Mouse (Mus musculus): ENCODE results near the gene Mycn. TPM values are rescaled to one million over a fixed set of nuclear protein-coding genes. Genes with fewer than 3 reads are reported as not detected.

The Mycn gene
- 58.9 and 63.9 TPM in 2 replicates for polyA plus RNA-seq (2015; fragmentation: Nextera tagmentation; extraction: Ambion mirVana)

DNA sequence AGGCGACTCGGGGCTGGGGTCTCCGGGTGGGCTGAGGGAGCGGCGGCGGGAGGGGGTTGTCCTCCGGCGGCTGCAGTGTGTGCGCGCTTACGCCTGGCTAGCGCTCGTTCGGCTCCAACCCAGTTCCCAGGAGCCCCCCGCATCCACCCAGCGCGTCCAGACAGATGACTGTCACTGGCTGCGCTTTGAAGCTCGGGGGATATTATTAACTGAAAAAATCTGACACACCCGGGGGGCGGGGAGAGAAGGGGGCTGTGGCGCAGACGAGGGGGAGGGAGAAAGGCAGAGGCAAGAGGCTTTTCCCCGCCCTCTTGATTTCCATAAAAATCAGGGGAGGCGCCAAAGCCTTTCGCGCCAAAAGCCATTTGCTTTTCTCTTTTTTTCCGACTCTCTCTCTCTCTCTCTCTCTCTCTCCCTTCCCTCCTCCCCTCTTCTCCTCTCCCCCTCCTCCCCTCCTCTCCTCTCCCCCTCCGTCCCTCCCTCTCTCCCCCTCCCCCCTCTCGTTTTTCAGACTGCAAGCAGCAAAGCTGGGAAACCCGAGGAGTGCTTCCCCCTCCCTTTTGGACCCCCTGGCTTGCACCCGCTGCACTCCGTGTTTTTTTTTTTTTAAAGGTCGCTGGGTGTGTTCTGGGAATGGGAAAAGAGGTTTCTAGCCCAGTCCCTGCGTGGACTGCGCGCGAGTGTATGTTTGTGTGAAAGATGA, at the start of gene Mycn:
Gene Mycn (minus strand): TSS at position 254 of the 703 bp plus-strand sequence.
- ATAC-seq (ENCODE audit: low FRiP score), result peak; percentile 80
- under 1% methylated on average over 38 of the region's 38 CpGs for WGBS

DNA sequence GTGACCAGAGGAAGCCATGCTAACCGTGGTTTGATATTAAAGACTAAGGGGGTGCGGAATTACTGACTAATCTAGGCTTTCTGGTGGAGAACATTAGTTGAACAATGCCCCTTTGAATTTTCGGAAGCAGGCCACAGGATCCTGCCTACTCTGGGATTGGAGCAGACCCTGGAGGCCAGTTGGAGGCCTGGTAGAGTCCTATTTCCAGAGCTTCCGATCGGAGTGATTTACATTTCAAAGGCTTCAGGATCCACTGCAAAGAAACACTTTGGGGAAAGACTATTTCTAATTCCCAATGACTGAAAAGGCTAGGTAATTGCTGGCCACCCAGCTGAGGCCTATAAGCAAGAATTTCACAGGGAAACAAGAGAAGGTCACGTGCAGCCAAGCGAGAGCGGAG, 45.7 kb upstream of the Mycn start:
- Histone ChIP-seq H3K4me2 (no peak overlapping the region), H3K9me3 (no peaks in the 10 kb centered on the region), H3K36me3 (no peaks in the 10 kb centered on the region), H3K27me3 (no peaks in the 10 kb centered on the region), H3K9ac (no peak overlapping the region), H3K4me1 (replicated peaks) (no peaks in the 10 kb centered on the region), H3K27ac (no peak overlapping the region), H3K4me3 (no peak overlapping the region)
- ATAC-seq (ENCODE audit: low FRiP score), result no peak
- WGBS, result 74% methylated on average over 8 of the region's 8 CpGs

More for the DNA sequence above, at the start of gene Mycn:
- Histone ChIP-seq H3K4me3 (peak within 1 kb of the TSS; percentile 84), H3K9me3 (no peaks in the 10 kb centered on the region), H3K9ac (peak within 1 kb of the TSS; percentile 96), H3K27me3 (no peaks in the 10 kb centered on the region), H3K4me1 (replicated peaks) (peaks cover 32% of the 10 kb centered on the region), H3K27ac (peak within 1 kb of the TSS; percentile 98), H3K36me3 (peaks cover 15% of the 10 kb centered on the region), H3K4me2 (peak within 1 kb of the TSS; percentile 97)

DNA sequence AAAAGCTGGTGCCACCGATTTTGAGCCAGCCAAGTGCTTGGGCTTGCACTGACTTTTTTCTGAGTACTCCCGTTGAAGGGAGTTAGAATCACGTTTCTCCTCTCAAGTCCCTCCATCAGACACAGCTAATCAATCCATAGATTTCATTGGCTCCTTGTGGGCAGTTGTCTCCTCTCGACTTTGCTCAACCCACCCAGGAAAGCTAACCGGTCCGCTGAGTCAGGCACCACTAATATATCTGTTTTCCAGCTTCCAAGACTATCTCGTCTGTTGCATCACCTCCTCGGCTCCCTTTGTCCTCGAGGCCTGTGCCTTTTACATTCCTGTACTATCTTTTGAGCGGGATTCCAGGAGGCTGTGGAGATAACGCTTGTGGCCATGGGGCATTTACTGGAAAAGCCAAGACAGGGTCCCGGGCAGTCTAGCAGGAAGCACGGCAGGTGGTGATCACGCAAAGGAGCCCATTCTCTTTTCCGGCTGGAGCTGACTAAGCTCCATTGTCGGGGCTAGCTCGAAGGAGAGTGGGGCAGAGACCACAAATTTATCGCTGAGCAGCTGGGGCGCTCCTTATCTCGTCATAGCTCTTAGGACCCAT, 45.0 kb upstream of the Mycn start:
- ATAC-seq (ENCODE audit: low FRiP score), result no peak
- Histone ChIP-seq H3K27ac (no peak overlapping the region), H3K9ac (no peak overlapping the region), H3K36me3 (no peaks in the 10 kb centered on the region), H3K27me3 (no peaks in the 10 kb centered on the region), H3K4me3 (no peak overlapping the region), H3K4me1 (replicated peaks) (no peaks in the 10 kb centered on the region), H3K4me2 (no peak overlapping the region), H3K9me3 (no peaks in the 10 kb centered on the region)
- WGBS, result 86% methylated on average over 20 of the region's 20 CpGs

DNA sequence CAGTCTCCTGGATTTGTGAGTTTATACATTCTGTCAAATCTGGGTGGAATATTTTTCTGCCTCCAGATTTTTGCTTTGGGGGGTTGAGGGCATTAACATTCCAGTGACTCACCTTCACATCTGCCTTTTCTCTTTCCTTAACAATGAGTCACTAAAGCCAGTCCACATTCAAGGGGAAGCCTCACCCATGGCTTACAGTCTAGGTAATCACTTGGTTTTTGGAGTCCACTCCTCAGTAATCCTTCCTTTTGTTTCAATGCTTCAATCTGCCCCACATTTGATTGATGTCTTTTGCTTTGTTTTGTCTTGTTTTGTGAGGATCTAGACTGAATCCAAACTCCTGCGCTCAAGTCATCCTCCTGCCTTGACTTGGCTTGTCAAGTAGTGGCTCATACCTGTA, 41.3 kb upstream of the Mycn start:
- Histone ChIP-seq H3K4me3 (no peak overlapping the region), H3K9ac (no peak overlapping the region), H3K27me3 (no peaks in the 10 kb centered on the region), H3K9me3 (no peaks in the 10 kb centered on the region), H3K36me3 (no peaks in the 10 kb centered on the region), H3K27ac (no peak overlapping the region), H3K4me1 (replicated peaks) (no peaks in the 10 kb centered on the region), H3K4me2 (no peak overlapping the region)
- ATAC-seq (ENCODE audit: low FRiP score), result no peak
- 81% methylated on average over 1 of the region's 1 CpGs for whole genome bisulfite sequencing

DNA sequence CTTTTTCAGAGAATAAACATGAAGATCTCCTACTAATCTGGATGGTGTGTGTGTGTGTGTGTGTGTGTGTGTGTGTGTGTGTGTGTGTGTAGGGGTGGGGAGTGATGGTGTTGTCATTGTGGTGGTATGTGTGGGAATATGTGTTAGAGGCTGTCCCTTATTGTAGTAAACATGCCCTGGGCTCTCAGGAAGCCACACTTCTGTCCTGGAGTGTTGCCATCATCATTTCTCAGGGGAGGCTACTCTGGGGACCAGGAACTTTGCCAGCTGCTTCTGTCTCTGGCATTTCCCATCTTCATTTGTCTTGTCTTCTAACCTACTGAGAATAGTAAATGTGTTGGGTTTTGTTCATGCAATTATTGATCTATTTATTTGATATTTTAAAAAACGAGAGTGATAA, 33.7 kb upstream of the Mycn start:
- H3K27me3 ChIP-seq, result no peaks in the 10 kb centered on the region
- H3K36me3 ChIP-seq, result no peaks in the 10 kb centered on the region
- 71% methylated on average over 1 of the region's 1 CpGs for WGBS
- no peaks in the 10 kb centered on the region for H3K4me1 ChIP-seq (replicated peaks)
- no peak for ATAC-seq (ENCODE audit: low FRiP score)
- no peak overlapping the region for H3K4me3 ChIP-seq
- H3K27ac ChIP-seq, result no peak overlapping the region
- no peak overlapping the region for H3K9ac ChIP-seq
- H3K4me2 ChIP-seq, result no peak overlapping the region
- no peaks in the 10 kb centered on the region for H3K9me3 ChIP-seq

DNA sequence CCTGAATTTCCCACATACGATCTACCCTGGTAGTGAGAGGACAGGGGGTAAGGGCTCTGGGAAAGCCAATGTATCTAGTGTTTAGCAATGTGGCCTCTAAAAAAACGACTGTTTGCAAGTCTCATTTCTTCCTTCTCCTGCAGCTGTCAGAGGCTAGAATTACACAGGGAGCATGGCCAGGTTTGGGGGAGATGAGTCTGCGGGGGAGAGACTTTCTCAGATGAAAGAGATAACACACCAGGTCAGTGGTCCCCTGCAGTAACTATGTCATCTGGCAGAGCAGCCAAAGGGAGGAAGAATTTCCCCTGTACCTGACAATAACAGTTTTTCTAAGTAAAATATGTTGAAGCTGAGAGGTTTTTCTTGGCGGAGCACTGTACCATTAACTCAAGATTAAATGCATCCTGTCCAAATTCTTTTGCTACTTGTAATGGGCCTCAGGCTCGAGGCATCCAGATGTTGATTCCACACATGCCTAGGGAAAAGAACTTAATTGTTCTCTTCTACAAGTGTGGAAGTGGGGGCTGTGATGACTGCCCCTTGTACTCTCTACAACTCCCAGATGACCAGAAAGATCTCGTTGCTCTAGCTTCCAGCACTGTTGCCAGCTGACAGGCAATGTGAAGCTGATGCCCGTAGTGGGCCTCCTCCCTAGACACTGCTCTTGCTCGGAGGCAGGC, 31.2 kb upstream of the Mycn start:
- ATAC-seq (ENCODE audit: low FRiP score), result no peak
- whole genome bisulfite sequencing, result 54% methylated on average over 8 of the region's 8 CpGs
- Histone ChIP-seq H3K4me3 (no peak overlapping the region), H3K27ac (no peak overlapping the region), H3K4me2 (no peak overlapping the region), H3K36me3 (no peaks in the 10 kb centered on the region), H3K9ac (no peak overlapping the region), H3K27me3 (no peaks in the 10 kb centered on the region), H3K9me3 (no peaks in the 10 kb centered on the region), H3K4me1 (replicated peaks) (no peaks in the 10 kb centered on the region)

DNA sequence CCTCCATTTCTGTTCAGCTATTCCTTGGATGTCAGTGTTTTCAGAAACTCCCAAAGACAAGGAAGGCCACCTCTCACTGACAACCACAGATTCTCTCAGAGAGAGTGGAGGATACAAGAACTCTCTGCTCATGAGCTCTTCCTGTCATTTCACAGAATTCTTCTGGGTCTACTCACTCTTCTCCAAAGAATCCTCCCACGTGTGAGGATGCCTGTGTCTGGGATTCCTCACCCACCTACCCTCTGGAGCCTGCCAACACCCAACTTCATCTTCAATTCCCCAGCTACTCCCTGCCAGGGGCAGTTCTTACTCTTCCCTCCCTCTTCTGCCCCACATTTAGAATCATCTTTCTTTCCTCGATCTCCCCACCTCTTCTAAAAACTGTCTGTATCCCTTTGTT, 26.2 kb upstream of the Mycn start:
- ATAC-seq (ENCODE audit: low FRiP score), result no peak
- WGBS, result 81% methylated on average over 2 of the region's 2 CpGs

DNA sequence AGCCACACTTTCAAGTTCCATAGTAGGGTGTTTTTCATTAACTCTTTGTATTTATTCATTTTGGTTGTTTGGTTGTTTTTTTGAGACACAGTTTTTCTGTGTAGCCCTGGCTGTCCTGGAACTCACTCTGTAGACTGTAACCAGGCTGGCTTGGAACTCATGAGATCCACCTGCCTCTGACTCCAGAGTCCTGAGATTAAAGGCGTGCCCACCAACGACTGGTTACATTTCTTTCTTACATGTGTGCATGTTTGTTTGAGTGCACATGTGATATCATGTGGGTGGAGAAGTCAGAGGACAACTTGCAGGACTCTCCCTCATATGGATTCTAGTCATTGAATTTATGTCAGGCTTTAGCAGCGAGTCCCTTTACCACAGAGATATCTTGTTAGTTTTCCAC, 23.1 kb upstream of the Mycn start:
- H3K4me2 ChIP-seq, result no peak overlapping the region
- 93% methylated on average over 3 of the region's 3 CpGs for WGBS
- ATAC-seq (ENCODE audit: low FRiP score), result no peak
- no peaks in the 10 kb centered on the region for H3K9me3 ChIP-seq
- H3K4me3 ChIP-seq, result no peak overlapping the region
- no peaks in the 10 kb centered on the region for H3K27me3 ChIP-seq
- H3K9ac ChIP-seq, result no peak overlapping the region
- no peak overlapping the region for H3K27ac ChIP-seq
- H3K36me3 ChIP-seq, result no peaks in the 10 kb centered on the region
- no peaks in the 10 kb centered on the region for H3K4me1 ChIP-seq (replicated peaks)

More for the DNA sequence above, 26.2 kb upstream of the Mycn start:
- Histone ChIP-seq H3K9me3 (no peaks in the 10 kb centered on the region), H3K9ac (no peak overlapping the region), H3K27ac (no peak overlapping the region), H3K27me3 (no peaks in the 10 kb centered on the region), H3K4me2 (no peak overlapping the region), H3K4me1 (replicated peaks) (no peaks in the 10 kb centered on the region), H3K4me3 (no peak overlapping the region), H3K36me3 (no peaks in the 10 kb centered on the region)

DNA sequence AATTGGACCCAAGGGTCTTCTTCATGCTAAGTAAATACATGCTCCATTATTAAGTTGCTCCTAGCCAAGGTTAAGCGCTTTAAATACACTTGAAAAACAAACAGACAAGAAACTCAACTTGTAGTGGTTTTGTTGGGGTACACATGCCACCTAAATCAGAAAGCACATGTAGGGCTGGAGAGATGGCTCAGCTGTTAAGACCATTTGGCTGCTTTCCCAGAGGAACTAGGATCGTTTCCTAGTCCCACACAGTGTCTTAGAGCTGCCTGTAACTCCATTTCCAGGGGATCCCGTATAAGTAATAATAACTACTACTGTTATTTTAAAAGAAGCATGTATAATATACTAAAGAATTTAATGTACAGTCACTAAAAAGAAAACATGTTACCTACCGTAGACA, 5.9 kb upstream of the Mycn start:
- H3K27me3 ChIP-seq, result no peaks in the 10 kb centered on the region
- ATAC-seq (ENCODE audit: low FRiP score), result no peak
- H3K9ac ChIP-seq, result no peak overlapping the region
- 84% methylated on average over 4 of the region's 4 CpGs for WGBS
- no peak overlapping the region for H3K4me2 ChIP-seq
- no peak overlapping the region for H3K27ac ChIP-seq
- H3K36me3 ChIP-seq, result no peaks in the 10 kb centered on the region
- H3K4me3 ChIP-seq, result no peak overlapping the region
- H3K9me3 ChIP-seq, result no peaks in the 10 kb centered on the region
- H3K4me1 ChIP-seq (replicated peaks), result peaks cover 9% of the 10 kb centered on the region; the same call in 1 of the 2 replicates

DNA sequence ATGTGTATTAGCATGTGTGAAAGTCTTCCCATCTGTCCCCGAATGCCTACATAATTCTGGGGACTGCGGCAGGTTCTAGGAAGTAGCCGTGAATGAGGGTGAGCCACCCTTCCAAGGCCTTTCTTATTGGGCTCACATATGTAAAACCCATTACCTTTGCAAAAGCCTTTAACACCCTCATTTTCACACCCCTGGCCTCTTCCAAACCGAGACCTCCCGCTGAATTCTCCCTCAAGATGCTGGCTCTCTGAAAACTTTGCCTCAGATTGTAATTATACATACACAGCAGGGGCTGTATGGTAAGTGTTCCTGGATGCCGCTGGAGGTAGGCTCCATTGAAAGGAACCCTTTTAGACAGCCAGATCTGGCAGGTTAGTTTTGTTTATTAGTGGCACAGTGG, 1.6 kb upstream of the Mycn start:
- Histone ChIP-seq H3K4me2 (peak overlapping the region; percentile 97), H3K36me3 (peaks cover 9% of the 10 kb centered on the region; the same call in 1 of the 2 replicates), H3K9me3 (no peaks in the 10 kb centered on the region), H3K9ac (peak overlapping the region; percentile 72; the same call in 1 of the 2 replicates), H3K27me3 (no peaks in the 10 kb centered on the region), H3K4me3 (no peak overlapping the region; the same call in 1 of the 2 replicates), H3K27ac (no peak overlapping the region), H3K4me1 (replicated peaks) (peaks cover 21% of the 10 kb centered on the region; the same call in 1 of the 2 replicates)
- no peak for ATAC-seq (ENCODE audit: low FRiP score)
- WGBS, result 8% methylated on average over 6 of the region's 6 CpGs

DNA sequence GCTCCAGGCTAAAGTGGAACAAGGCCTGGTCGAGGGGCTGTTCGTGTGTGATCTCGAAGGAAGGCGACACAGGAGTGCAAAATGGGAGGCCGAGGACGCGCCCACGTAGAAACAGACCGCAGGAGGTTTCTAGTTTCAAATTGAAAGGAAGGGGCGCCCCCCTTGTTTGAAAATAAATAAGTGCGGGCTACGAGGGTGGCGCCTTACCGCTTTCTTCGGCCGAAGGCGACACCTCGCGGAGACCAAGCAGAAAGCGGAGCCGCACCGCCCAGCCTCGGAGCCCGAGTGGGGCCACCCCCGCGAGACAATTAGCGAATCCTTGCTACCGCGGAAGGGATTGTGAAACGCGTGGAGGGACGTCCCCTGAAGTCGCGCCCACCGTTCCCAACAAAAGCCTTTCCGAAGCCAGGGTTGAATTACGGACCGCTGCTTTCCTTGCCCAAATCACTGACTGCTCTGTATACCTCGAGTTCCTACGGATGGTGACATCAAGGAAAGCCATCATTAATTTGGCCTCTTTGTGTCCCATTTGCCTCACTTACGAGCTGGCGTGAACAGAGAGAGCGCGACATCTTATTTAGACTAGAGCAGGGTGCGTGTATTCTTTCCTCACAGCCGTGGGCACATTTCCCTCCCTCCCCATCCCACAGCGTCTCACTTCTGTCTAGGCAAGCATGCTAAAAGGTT, 793 bp upstream of the Mycn start:
- WGBS, result under 1% methylated on average over 47 of the region's 47 CpGs
- H3K9ac ChIP-seq, result peak overlapping the region; percentile 72
- H3K27me3 ChIP-seq, result no peaks in the 10 kb centered on the region
- H3K4me2 ChIP-seq, result peak overlapping the region; percentile 97
- ATAC-seq (ENCODE audit: low FRiP score), result peak; percentile 78
- peaks cover 9% of the 10 kb centered on the region; the same call in 1 of the 2 replicates for H3K36me3 ChIP-seq
- H3K4me3 ChIP-seq, result peak overlapping the region; percentile 84
- peak overlapping the region; percentile 98 for H3K27ac ChIP-seq
- H3K9me3 ChIP-seq, result no peaks in the 10 kb centered on the region
- peaks cover 25% of the 10 kb centered on the region for H3K4me1 ChIP-seq (replicated peaks)

DNA sequence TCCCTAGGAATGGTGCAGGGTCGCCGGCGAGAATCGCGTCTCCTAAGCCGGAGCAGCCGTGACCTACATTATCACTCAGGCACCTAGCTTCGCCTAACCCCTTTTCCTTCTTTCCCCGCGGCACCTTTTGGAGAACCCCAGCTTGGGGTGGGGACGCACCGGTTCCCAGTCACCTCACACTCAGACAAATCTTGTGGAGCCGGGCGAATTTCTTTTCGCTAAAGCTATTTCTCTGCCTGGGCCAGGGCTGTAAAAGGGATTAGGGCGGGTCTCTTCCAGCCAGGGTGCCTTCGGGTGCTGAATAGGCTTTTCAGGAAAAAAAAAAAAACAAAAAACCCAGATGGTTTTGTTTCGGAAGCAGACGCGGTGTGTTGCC, 597 bp downstream of the Mycn start:
- H3K4me3 ChIP-seq, result peak overlapping the region; percentile 84
- peaks cover 21% of the 10 kb centered on the region for H3K36me3 ChIP-seq
- peak overlapping the region; percentile 96 for H3K9ac ChIP-seq
- no peaks in the 10 kb centered on the region for H3K9me3 ChIP-seq
- ATAC-seq (ENCODE audit: low FRiP score), result no peak; the same call in 1 of the 2 replicates
- 0% methylated on average over 20 of the region's 20 CpGs for WGBS
- H3K4me1 ChIP-seq (replicated peaks), result peaks cover 37% of the 10 kb centered on the region
- peak overlapping the region; percentile 98 for H3K27ac ChIP-seq
- H3K4me2 ChIP-seq, result peak overlapping the region; percentile 97
- no peaks in the 10 kb centered on the region for H3K27me3 ChIP-seq

All from hindbrain, embryonic 13.5 days (tissue).